Comparison of ENCODE assay signal across 8 mouse cellular contexts in genomic region chr19:24280601-24281228, GRCm38 (mm10). TPM values are rescaled to one million over a fixed set of nuclear protein-coding genes. Genes with fewer than 3 reads are reported as not detected.
DNase-seq lines count a peak whose midpoint lies in the region; ATAC-seq lines count a peak whose summit lies in the region.

Gene Fxn (minus strand): TSS chr19:24280605.

- H3K4me2 ChIP-seq in embryonic facial prominence, embryonic 14.5 days (ENCODE audit: low read depth, low read length) = peak within 1 kb of the TSS; percentile 86
- peak within 1 kb of the TSS; percentile 96 for H3K4me2 ChIP-seq in heart, embryonic 16.5 days (ENCODE audit: low read depth, low read length)
- H3K4me2 ChIP-seq in limb, embryonic 12.5 days = peak within 1 kb of the TSS; percentile 79

- H3K27me3 ChIP-seq in embryonic facial prominence, embryonic 14.5 days (replicated peaks; ENCODE audit: control insufficient read depth, insufficient read depth, low read length) = no peaks in the 10 kb centered on the region
- no peaks in the 10 kb centered on the region for H3K27me3 ChIP-seq in heart, embryonic 16.5 days (ENCODE audit: control insufficient read depth, insufficient read depth, low read length)
- no peaks in the 10 kb centered on the region for H3K27me3 ChIP-seq in limb, embryonic 12.5 days

- WGBS in embryonic facial prominence, embryonic 14.5 days = under 1% methylated on average over 13 of the region's 22 CpGs
- WGBS in heart, embryonic 16.5 days = 2% methylated on average over 14 of the region's 22 CpGs
- WGBS in limb, embryonic 12.5 days = under 1% methylated on average over 12 of the region's 22 CpGs

- H3K27ac ChIP-seq in embryonic facial prominence, embryonic 14.5 days (replicated peaks; ENCODE audit: low read depth, low read length) = peak within 1 kb of the TSS; percentile 90
- H3K27ac ChIP-seq in heart, embryonic 16.5 days (ENCODE audit: low read length) = peak within 1 kb of the TSS; percentile 96
- H3K27ac ChIP-seq in limb, embryonic 12.5 days = peak within 1 kb of the TSS; percentile 95

- no peaks in the 10 kb centered on the region for H3K4me1 ChIP-seq in embryonic facial prominence, embryonic 14.5 days (ENCODE audit: control insufficient read depth, insufficient read depth, low read length)
- peaks cover 8% of the 10 kb centered on the region for H3K4me1 ChIP-seq in heart, embryonic 16.5 days (ENCODE audit: control insufficient read depth, insufficient read depth, low read length)
- H3K4me1 ChIP-seq in limb, embryonic 12.5 days (replicated peaks) = peaks cover 5% of the 10 kb centered on the region

- DNase-seq in frontal cortex, postnatal 36 days (ENCODE audit: low spot score in 2 of 2) = peak; percentile 10 to 36
- DNase-seq in frontal cortex, postnatal 25 days (ENCODE audit: low spot score in 2 of 2) = no peak
- DNase-seq in WW6 (ENCODE audit: low read depth, low spot score) = peak; percentile 86
- peak; percentile 94 for DNase-seq in embryonic facial prominence, embryonic 14.5 days (ENCODE audit: low spot score)
- peak; percentile 74 for DNase-seq in naive thymus-derived CD4-positive, alpha-beta T cell, adult 2 months (ENCODE audit: low read depth)
- no peak for DNase-seq in ovary, postnatal 10 days (ENCODE audit: low spot score)

- H3K9me3 ChIP-seq in embryonic facial prominence, embryonic 14.5 days (ENCODE audit: control insufficient read depth, low read length) = no peaks in the 10 kb centered on the region
- no peaks in the 10 kb centered on the region for H3K9me3 ChIP-seq in heart, embryonic 16.5 days (replicated peaks; ENCODE audit: control insufficient read depth, low read length)
- no peaks in the 10 kb centered on the region for H3K9me3 ChIP-seq in limb, embryonic 12.5 days

- H3K36me3 ChIP-seq in embryonic facial prominence, embryonic 14.5 days (ENCODE audit: control insufficient read depth, insufficient read depth, low read length) = no peaks in the 10 kb centered on the region
- peaks cover 3% of the 10 kb centered on the region; the same call in 1 of the 2 replicates for H3K36me3 ChIP-seq in heart, embryonic 16.5 days (ENCODE audit: control insufficient read depth, insufficient read depth)
- peaks cover 8% of the 10 kb centered on the region; the same call in 1 of the 2 replicates for H3K36me3 ChIP-seq in limb, embryonic 12.5 days

- peak within 1 kb of the TSS; percentile 70 for H3K4me3 ChIP-seq in embryonic facial prominence, embryonic 14.5 days (ENCODE audit: low read depth, low read length)
- H3K4me3 ChIP-seq in heart, embryonic 16.5 days (ENCODE audit: low read length) = peak within 1 kb of the TSS; percentile 77
- peak within 1 kb of the TSS; percentile 69 for H3K4me3 ChIP-seq in limb, embryonic 12.5 days (replicated peaks)

- H3K9ac ChIP-seq in embryonic facial prominence, embryonic 14.5 days (ENCODE audit: low read depth, low read length) = peak within 1 kb of the TSS; percentile 84
- peak within 1 kb of the TSS; percentile 90 for H3K9ac ChIP-seq in heart, embryonic 16.5 days (ENCODE audit: low read length)
- peak within 1 kb of the TSS; percentile 78 for H3K9ac ChIP-seq in limb, embryonic 12.5 days (replicated peaks)

- peak; percentile 95 for ATAC-seq in embryonic facial prominence, embryonic 14.5 days (ENCODE audit: low read depth)
- ATAC-seq in heart, embryonic 16.5 days (replicated peaks; ENCODE audit: extremely low read depth, insufficient read depth, low FRiP score) = peak; percentile 73
- peak; percentile 96 for ATAC-seq in limb, embryonic 12.5 days (ENCODE audit: insufficient number of reproducible peaks, insufficient read depth, low FRiP score, low TSS enrichment, low read depth)

RNA-seq across cellular contexts. Expression of gene Fxn, which starts in this region (rescaled TPM):
- 38.6 and 39.4 TPM in 2 replicates for polyA plus RNA-seq in embryonic facial prominence, embryonic 14.5 days (2014; fragmentation: Nextera tagmentation; extraction: Ambion mirVana)
- polyA plus RNA-seq in heart, embryonic 16.5 days (2015; fragmentation: Nextera tagmentation; extraction: Ambion mirVana) = 65.6 and 67.6 TPM in 2 replicates
- polyA plus RNA-seq in limb, embryonic 12.5 days (2016; fragmentation: Nextera tagmentation; extraction: Ambion mirVana) = 63.3 and 64.1 TPM in 2 replicates

Comparison
In these comparisons a context has a peak if more than half of its experiments do, and no peak if none do; other contexts are left out.
1. DNase-seq: peak in frontal cortex, postnatal 36 days (2 of 2), WW6 (single experiment), embryonic facial prominence, embryonic 14.5 days (single experiment) and naive thymus-derived CD4-positive, alpha-beta T cell, adult 2 months (single experiment); none in frontal cortex, postnatal 25 days (0 of 2) and ovary, postnatal 10 days (single experiment).
2. Peak in every context shown above with its lines, with median percentiles within 50 percentile points of each other: ATAC-seq, H3K27ac ChIP-seq, H3K4me2 ChIP-seq, H3K4me3 ChIP-seq and H3K9ac ChIP-seq.